Mouse (Mus musculus): ENCODE results near the gene Fam193a.

GRCm38 (mm10) chr5:34502411-34502810, 132.7 kb downstream of the Fam193a start:
- TF ChIP-seq POLR2A (IDR thresholded peaks at IDR 0.05; ENCODE audit: control insufficient read depth, low read depth, low read length), result no peak
- TF ChIP-seq CTCF (IDR thresholded peaks at IDR 0.05; ENCODE audit: control insufficient read depth, insufficient read depth, insufficient replicate concordance, low read depth, low read length), result no peak

Measured in testis, adult 2 months (tissue).